Mouse (Mus musculus) testis, postnatal 10 days (tissue): ENCODE data around the gene BC052040.

ENCODE experiments used
- DNase-seq: peaks from one replicate; pipeline ENCODE4 v3.0.0; 2021; ENCODE audit warnings: low spot score

Gene BC052040

GRCm38 (mm10) chr2:115601280-115601679 lies 19.8 kb downstream of the BC052040 start:
- DNase-seq = no peak

GRCm38 (mm10) chr2:115602116-115602515 lies 20.6 kb downstream of the BC052040 start:
- DNase-seq = no peak

- no peak for DNase-seq
Observed at GRCm38 (mm10) chr2:115604132-115604531, 22.6 kb downstream of the BC052040 start.

DNA sequence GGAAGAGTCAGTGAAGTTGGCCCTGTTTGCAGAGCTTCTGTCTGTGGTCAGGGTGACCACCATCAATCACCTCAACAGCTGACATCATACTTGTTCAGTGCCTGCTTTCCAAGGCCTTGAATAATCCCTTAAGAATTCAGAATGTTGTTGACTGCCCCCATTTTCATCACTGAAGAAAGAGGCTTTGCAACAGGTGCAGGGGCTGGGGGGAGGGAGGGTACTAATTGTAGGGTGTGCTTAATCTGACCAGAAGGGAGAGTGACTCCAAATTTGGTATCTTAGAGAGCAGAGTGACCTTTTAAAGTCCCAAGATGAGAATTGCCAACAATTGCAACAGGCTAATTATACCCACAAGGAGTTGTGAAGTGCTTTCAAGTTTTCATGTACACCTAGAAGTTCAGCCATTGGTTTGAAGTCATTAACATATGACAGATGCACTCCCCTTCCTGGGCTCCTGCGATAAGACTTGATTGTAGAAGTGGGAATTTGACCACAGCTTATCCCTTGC lies 24.4 kb downstream of the BC052040 start:
- no peak for DNase-seq

DNA sequence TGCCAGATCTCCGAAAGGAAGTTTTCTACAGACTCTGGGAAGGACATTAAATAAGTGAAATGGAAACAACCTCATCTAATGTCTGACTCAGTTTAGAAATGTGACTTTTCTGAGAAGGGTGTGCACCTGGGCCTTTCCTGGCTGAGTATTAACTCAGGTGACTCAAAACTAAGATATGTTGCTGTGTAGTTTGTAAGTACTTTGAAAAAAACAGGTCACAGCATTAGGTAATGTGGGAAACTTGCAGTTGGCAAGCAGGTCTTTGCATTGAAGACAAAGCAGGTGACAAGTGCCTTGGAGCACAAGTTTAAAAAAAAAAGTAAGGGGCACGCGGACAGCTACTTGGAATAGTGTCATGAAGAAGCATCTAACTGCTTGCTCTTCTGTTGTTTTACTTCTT lies 27.5 kb downstream of the BC052040 start:
- DNase-seq = no peak

- no peak for DNase-seq
Observed at GRCm38 (mm10) chr2:115610092-115610491, 28.6 kb downstream of the BC052040 start.

GRCm38 (mm10) chr2:115610503-115610902 lies 29.0 kb downstream of the BC052040 start:
- DNase-seq = no peak

GRCm38 (mm10) chr2:115613830-115614520 lies 32.5 kb downstream of the BC052040 start:
- DNase-seq = no peak

DNA sequence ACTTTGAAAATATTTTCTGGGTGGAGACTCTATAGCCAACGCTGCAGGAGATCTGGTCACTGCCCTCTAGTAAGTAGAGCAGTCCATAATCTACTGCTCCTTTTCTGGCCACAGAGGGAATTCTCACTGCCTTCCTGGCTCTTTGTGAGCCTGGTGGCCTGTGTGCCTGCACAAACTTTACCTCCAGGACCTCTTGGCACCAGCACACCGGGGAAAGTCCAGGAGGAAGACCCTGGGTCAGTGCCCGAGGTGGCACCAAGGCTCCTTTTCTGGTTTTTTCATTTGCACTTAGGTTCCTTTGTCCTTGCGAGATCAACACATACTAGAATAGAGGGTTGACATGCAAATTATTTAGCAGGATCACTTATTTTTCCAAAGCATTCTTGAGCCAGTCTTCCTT lies 47.0 kb downstream of the BC052040 start:
- DNase-seq = no peak

DNA sequence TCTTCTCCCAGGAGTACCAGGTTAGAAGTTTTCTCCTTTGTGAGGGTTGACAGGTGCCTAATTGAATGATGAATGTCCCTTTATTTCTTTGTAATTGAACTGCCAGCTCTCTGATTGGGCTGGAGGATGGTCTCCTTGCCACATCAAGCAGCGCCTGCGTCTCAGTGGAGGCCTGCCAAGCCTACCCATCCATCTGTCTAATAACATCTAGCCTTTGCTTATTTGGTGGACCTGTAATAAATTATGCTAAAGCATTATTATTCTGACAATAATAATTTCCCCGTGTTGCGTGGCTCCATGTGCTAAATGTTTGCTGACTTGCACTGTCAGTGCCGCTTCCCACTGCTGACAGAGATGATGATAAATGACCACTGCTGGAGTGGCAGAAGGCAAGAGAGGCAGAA lies 49.5 kb downstream of the BC052040 start:
- DNase-seq = no peak

GRCm38 (mm10) chr2:115631826-115632225 lies 50.3 kb downstream of the BC052040 start:
- DNase-seq = no peak

GRCm38 (mm10) chr2:115650203-115650602 lies 68.7 kb downstream of the BC052040 start:
- no peak for DNase-seq

GRCm38 (mm10) chr2:115659712-115660111 lies 78.2 kb downstream of the BC052040 start:
- DNase-seq = no peak

GRCm38 (mm10) chr2:115660213-115661120 lies 79.0 kb downstream of the BC052040 start:
- DNase-seq = no peak

- DNase-seq = no peak
Observed at GRCm38 (mm10) chr2:115667516-115667915, 86.0 kb downstream of the BC052040 start.

DNA sequence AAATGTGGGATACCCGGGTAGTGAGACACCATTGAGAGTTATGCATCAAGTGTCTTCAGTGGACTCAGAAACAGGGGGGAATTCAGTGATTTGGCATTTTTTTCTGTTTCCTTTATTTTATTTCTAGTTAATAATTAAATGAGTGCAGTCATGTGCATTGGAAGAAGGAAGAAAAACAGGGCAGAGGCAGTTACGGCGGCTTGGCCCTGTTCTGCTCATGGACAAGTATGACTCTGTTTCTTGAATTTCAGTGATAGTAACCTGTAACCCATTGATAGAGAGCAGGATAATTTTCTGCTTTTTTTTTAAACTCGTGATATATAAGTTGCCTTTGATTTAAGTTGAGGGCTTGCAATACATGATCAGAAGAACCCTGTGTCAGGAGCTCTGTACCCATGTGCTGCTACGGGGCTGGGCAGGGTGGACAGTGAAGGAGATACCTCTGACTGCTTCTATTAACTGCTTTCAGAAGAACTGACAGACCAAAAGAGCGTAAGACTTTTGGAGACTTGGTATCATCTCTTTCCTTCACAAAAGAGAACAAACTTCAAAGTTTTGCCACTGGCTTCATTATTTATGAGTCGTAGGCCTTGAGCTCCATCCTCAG lies 91.6 kb downstream of the BC052040 start:
- DNase-seq = no peak

DNA sequence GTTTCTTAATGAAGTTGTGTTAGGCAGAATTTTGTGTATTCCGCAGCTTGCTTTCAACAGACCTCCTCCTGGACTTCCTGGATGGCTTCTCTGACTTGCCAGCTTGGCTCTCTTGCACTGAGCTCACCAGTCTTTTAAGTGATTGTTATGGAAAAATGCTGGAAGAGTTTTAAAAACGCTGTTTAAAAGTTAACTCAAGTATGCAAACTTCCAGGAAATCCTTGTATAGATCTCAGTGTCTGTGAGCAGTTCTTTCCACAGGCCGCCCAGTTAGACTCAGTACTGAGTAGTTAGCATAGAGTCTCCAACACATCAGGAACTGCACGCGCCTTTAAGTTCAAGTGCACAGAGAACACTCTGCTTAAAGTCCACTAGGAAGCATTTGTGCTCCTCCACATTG lies 97.3 kb downstream of the BC052040 start:
- no peak for DNase-seq

GRCm38 (mm10) chr2:115685250-115685649 lies 103.7 kb downstream of the BC052040 start:
- no peak for DNase-seq

DNA sequence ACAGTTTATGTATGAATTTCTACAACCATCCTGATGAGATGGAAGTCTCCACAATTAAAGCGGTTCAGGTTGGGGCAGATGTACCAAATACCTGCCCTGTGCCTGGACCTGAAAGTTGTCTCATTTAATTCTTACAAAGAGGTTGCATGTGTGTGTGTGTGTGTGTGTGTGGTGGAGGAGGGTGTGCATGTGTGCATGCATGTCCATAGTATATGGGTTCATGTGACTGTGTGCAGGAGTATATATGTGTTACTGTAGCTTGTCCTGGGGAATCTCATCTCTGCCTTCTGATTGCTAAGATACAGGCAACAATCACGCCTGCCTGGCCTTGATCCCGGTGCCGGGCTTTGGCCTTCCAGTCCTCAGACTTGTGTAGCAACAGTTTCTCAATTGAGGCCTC lies 106.1 kb downstream of the BC052040 start:
- no peak for DNase-seq

GRCm38 (mm10) chr2:115688282-115688681 lies 106.8 kb downstream of the BC052040 start:
- no peak for DNase-seq

GRCm38 (mm10) chr2:115693841-115694240 lies 112.3 kb downstream of the BC052040 start:
- DNase-seq = no peak

GRCm38 (mm10) chr2:115694386-115694785 lies 112.9 kb downstream of the BC052040 start:
- no peak for DNase-seq

GRCm38 (mm10) chr2:115699032-115699431 lies 117.5 kb downstream of the BC052040 start:
- DNase-seq = no peak
